18 mouse cellular contexts compared by ENCODE assay signal in the genomic region with DNA sequence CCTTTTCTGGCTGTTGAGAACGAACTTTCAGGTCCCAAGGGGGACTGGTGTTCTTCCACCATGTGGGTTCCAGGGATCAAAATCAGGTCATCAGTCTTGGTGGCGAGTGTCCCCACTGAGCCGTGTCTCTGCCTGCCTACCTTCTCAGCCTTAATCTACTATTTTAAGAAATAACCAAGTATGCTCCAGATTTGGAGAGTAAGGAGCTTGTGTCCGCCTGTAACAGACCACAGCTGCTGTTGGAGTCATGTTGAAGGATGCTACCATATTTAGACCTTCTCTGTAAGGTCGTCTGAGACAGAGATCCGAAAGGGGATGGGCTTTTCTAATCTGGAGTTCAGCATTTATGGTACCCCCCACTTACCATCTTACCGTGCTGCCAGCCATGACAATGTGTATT.
"Had no signal": no experiment of that assay in that cellular context is flagged by ENCODE, and none has a peak within 500 bp of the region (broad histone marks: within the 10 kb centered on the region; RNA-seq: fewer than 3 reads in every experiment).

No protein-coding gene starts in this region.

- H3K4me3 ChIP-seq: midbrain, embryonic 10.5 days; midbrain, embryonic 12.5 days; neural tube, embryonic 12.5 days; stomach, embryonic 15.5 days had no signal

- DNase-seq: lung, adult 18-20 months; lung, embryonic 14.5 days; lung, postnatal 10 days; lung, postnatal 4 days; midbrain, embryonic 14.5 days; retina, postnatal 1 day; right cerebral cortex, adult 18-20 months; right cerebral cortex, postnatal 25 days; right cerebral cortex, postnatal 4 days; spleen, adult 18-20 months; thymus, adult 2 months; thymus, postnatal 25 days; thymus, postnatal 4 days had no signal

- H3K4me2 ChIP-seq: lung, embryonic 14.5 days; midbrain, embryonic 12.5 days; neural tube, embryonic 12.5 days; stomach, embryonic 15.5 days had no signal

- H3K27me3 ChIP-seq: midbrain, embryonic 12.5 days; neural tube, embryonic 12.5 days; stomach, embryonic 15.5 days had no signal

- H3K9ac ChIP-seq: lung, embryonic 14.5 days; midbrain, embryonic 12.5 days; neural tube, embryonic 12.5 days; stomach, embryonic 15.5 days had no signal

- H3K9me3 ChIP-seq: midbrain, embryonic 10.5 days; midbrain, embryonic 12.5 days; neural tube, embryonic 12.5 days; stomach, embryonic 15.5 days had no signal

- H3K4me1 ChIP-seq: midbrain, embryonic 10.5 days; midbrain, embryonic 12.5 days; neural tube, embryonic 12.5 days; stomach, embryonic 15.5 days had no signal

- H3K27ac ChIP-seq: midbrain, embryonic 10.5 days; midbrain, embryonic 12.5 days; neural tube, embryonic 12.5 days; stomach, embryonic 15.5 days; stomach, postnatal 0 days had no signal

- H3K36me3 ChIP-seq: midbrain, embryonic 10.5 days; midbrain, embryonic 12.5 days; neural tube, embryonic 12.5 days; stomach, embryonic 15.5 days had no signal
